Mouse (Mus musculus) intestine, postnatal 0 days (tissue): Measurements from ENCODE around the gene Haghl. TPM values are rescaled to one million over a fixed set of nuclear protein-coding genes. Genes with fewer than 3 reads are reported as not detected.

Experiments used
- ATAC-seq: fragments of 200-750 bp; cut with Nextera tagmentation; 2 replicates; pipeline ENCODE4 v1.8.0; 2017; ENCODE audit warnings: mild to moderate bottlenecking, moderate TSS enrichment, moderate library complexity
- H3K27ac ChIP-seq: fragments of 300-500 bp; sonication (generic); 2 replicates; pipeline ENCODE4 v1.5.1; 2014; ENCODE audit warnings: mild to moderate bottlenecking, low read depth, low read length, moderate library complexity
- H3K27me3 ChIP-seq: fragments of 300-500 bp; sonication (generic); replicated peaks from 2 replicates; pipeline ENCODE4 v1.6.1; 2014; ENCODE audit warnings: low read length, mixed read lengths; ENCODE audit not compliant: control insufficient read depth, insufficient read depth
- H3K36me3 ChIP-seq: fragments of 300-500 bp; sonication (generic); 2 replicates; pipeline ENCODE4 v1.6.1; 2014; ENCODE audit warnings: mild to moderate bottlenecking, moderate library complexity; ENCODE audit not compliant: control insufficient read depth, insufficient read depth
- H3K4me1 ChIP-seq: fragments of 300-500 bp; sonication (generic); replicated peaks from 2 replicates; pipeline ENCODE4 v1.6.1; 2014; ENCODE audit warnings: antibody characterized with exemption, low read length, mixed read lengths; ENCODE audit not compliant: control insufficient read depth, insufficient read depth
- H3K4me2 ChIP-seq: fragments of 300-500 bp; sonication (generic); replicated peaks from 2 replicates; pipeline ENCODE4 v1.6.1; 2014; ENCODE audit warnings: low read depth, mild to moderate bottlenecking, moderate library complexity
- H3K4me3 ChIP-seq: fragments of 300-500 bp; sonication (generic); 2 replicates; pipeline ENCODE4 v1.5.1; 2014; ENCODE audit warnings: low read depth, low read length
- H3K9ac ChIP-seq: fragments of 300-500 bp; sonication (generic); 2 replicates; pipeline ENCODE4 v1.6.1; 2014; ENCODE audit warnings: mild to moderate bottlenecking, low read depth, low read length
- H3K9me3 ChIP-seq: fragments of 300-500 bp; sonication (generic); 2 replicates; pipeline ENCODE4 v1.6.1; 2016; ENCODE audit warnings: mixed run types; ENCODE audit not compliant: control insufficient read depth
- CTCF ChIP-seq: sonication (generic); IDR thresholded peaks from 2 replicates; pipeline ENCODE4 v1.5.1; 2016; ENCODE audit warnings: low read depth, mild to moderate bottlenecking, control low read depth, antibody characterized with exemption, moderate library complexity
- WGBS: fragments of 180-500 bp; shearing (Covaris S2); extraction: QIAGEN DNeasy Blood & Tissue Kit; methylation state at CpG from one replicate; pipeline ENCODE4 v1.1.7; 2014; 5-methylcytosine and 5-hydroxymethylcytosine counted together
- polyA plus RNA-seq: library from polyadenylated mRNA; unstranded; fragments of >200 nt; fragmentation: Nextera tagmentation; extraction: Ambion mirVana; gene quantifications from 2 replicates; pipeline ENCODE4 v1.2.1, GENCODE M21; 2015

The Haghl gene
- polyA plus RNA-seq, 1 experiment from 2014 or later: 28.2 TPM

- peak within 1 kb of the TSS; percentile 99 for H3K27ac ChIP-seq
- 0% methylated on average over 14 of the region's 14 CpGs for WGBS
- peak within 1 kb of the TSS; percentile 83 for H3K4me3 ChIP-seq
- TF ChIP-seq CTCF: no peak
- peaks cover 22% of the 10 kb centered on the region; the same call in 1 of the 2 replicates for H3K4me1 ChIP-seq
- peak within 1 kb of the TSS; percentile 85 for H3K4me2 ChIP-seq
- peaks cover 16% of the 10 kb centered on the region; the same call in 1 of the 2 replicates for H3K36me3 ChIP-seq
- no peaks in the 10 kb centered on the region for H3K9me3 ChIP-seq
- H3K9ac ChIP-seq: peak within 1 kb of the TSS; percentile 76
- H3K27me3 ChIP-seq: no peaks in the 10 kb centered on the region
- peak; percentile 25; the same call in 1 of the 2 replicates for ATAC-seq
These were observed 7.1 kb upstream of the Haghl start, which contains the start of gene Fam173a for GRCm38 (mm10) chr17:25792615-25793014. Gene Fam173a, minus strand, starts transcription at chr17:25792901.

DNA sequence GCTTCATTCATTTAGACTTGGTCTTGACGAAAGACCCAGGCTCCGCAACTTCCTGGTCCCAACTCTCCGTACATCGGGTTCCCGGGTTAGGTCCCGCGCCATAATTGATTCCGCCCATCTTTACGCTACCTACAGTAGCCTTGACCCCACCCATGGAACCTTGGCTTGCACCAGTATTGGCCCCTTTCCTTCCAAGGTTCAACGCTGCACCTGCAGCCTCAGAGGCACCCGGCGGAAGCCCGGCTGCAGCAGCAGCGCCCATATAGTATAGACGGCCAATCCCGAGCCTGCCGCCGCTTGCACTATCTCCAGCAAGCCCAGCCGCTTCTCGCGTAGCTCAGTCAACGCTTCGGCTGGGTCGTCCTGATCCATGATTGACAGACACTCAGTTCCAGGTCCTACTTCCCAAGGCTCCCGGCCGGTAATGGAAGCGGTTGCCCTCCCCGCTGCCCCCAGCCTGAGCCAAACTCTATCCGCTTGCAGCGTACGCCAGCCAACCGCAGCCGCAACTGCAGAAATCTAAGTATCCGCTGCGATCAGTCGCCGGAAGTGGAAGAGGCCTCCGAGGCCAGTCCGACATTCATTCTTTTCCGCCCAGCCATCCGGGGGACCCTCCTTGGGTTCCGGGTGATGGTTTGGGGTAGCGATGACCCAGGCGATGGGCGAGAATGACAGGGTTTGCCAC lies 6.5 kb upstream of the Haghl start:
- peak; percentile 92 for ATAC-seq
- under 1% methylated on average over 45 of the region's 45 CpGs for WGBS
- H3K4me3 ChIP-seq: peak overlapping the region; percentile 83
- H3K27me3 ChIP-seq: no peaks in the 10 kb centered on the region
- H3K9ac ChIP-seq: peak overlapping the region; percentile 76
- peaks cover 19% of the 10 kb centered on the region; the same call in 1 of the 2 replicates for H3K4me1 ChIP-seq
- no peak for TF ChIP-seq CTCF
- peaks cover 19% of the 10 kb centered on the region; the same call in 1 of the 2 replicates for H3K36me3 ChIP-seq
- H3K4me2 ChIP-seq: peak overlapping the region; percentile 85
- no peaks in the 10 kb centered on the region for H3K9me3 ChIP-seq
- peak overlapping the region; percentile 99 for H3K27ac ChIP-seq

DNA sequence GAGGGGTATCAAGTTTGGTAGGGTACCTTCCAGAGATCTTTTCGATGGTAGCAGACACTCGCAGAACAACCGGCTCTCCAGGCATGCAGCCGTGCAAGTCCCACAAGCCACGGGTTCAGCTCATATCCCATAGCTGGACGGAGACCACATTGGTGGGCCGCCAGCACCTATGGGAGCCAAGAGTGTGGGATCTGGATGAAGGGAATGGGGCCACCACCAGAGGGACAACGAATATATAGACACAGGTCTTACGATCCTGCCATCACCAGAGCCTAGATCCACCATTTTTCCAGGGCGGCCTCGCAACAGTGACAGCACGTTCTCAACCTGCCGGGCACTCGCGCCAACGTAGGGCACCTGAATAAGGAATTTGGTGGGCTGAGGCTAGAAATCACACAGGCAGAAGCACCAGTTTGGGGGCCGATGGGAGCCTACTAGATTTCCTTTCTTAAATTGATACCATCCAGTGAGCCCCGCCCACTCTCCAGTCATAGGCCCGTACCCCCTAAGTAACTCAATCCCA lies 5.9 kb upstream of the Haghl start:
- Histone ChIP-seq H3K9me3 (no peaks in the 10 kb centered on the region), H3K4me2 (peak overlapping the region; percentile 85), H3K27me3 (no peaks in the 10 kb centered on the region), H3K4me3 (peak overlapping the region; percentile 83), H3K4me1 (peaks cover 19% of the 10 kb centered on the region; the same call in 1 of the 2 replicates), H3K27ac (peak overlapping the region; percentile 99), H3K9ac (peak overlapping the region; percentile 76), H3K36me3 (peaks cover 19% of the 10 kb centered on the region; the same call in 1 of the 2 replicates)
- TF ChIP-seq CTCF: 0 out of 2 replicates have a peak, but pooled peaks have one; percentile 30
- WGBS: 20% methylated on average over 19 of the region's 19 CpGs
- ATAC-seq: no peak

GRCm38 (mm10) chr17:25786781-25787504 lies 1.5 kb upstream of the Haghl start:
- TF ChIP-seq CTCF: no peak
- Histone ChIP-seq H3K9ac (no peak overlapping the region), H3K4me3 (no peak overlapping the region), H3K27ac (no peak overlapping the region), H3K4me2 (no peak overlapping the region), H3K36me3 (peaks cover 32% of the 10 kb centered on the region; the same call in 1 of the 2 replicates), H3K9me3 (no peaks in the 10 kb centered on the region), H3K27me3 (no peaks in the 10 kb centered on the region), H3K4me1 (peaks cover 10% of the 10 kb centered on the region; the same call in 1 of the 2 replicates)
- 89% methylated on average over 9 of the region's 9 CpGs for WGBS
- ATAC-seq: no peak

GRCm38 (mm10) chr17:25786280-25786679 lies 807 bp upstream of the Haghl start, which contains the start of gene Ccdc78:
Gene Ccdc78, plus strand, starts transcription at chr17:25786580.
- peak within 1 kb of the TSS; percentile 88 for H3K4me2 ChIP-seq
- peaks cover 6% of the 10 kb centered on the region; the same call in 1 of the 2 replicates for H3K4me1 ChIP-seq
- peak within 1 kb of the TSS; percentile 55; the same call in 1 of the 2 replicates for H3K9ac ChIP-seq
- H3K4me3 ChIP-seq: peak within 1 kb of the TSS; percentile 65
- no peaks in the 10 kb centered on the region for H3K9me3 ChIP-seq
- no peaks in the 10 kb centered on the region for H3K27me3 ChIP-seq
- H3K36me3 ChIP-seq: peaks cover 38% of the 10 kb centered on the region; the same call in 1 of the 2 replicates
- H3K27ac ChIP-seq: no peak within 1 kb of the TSS
- no peak for TF ChIP-seq CTCF
- 76% methylated on average over 3 of the region's 3 CpGs for WGBS
- ATAC-seq: no peak
